Mouse (Mus musculus) midbrain, embryonic 12.5 days (tissue): ENCODE results near the gene Copg2. TPM values are rescaled to one million over a fixed set of nuclear protein-coding genes. Genes with fewer than 3 reads are reported as not detected.

ENCODE experiments used
- ATAC-seq: fragments of 200-750 bp; cut with Nextera tagmentation; 2 replicates; pipeline ENCODE4 v1.8.0; 2017; ENCODE audit warnings: low read depth, moderate TSS enrichment, moderate library complexity; ENCODE audit not compliant: low FRiP score
- H3K27ac ChIP-seq: fragments of 300-500 bp; sonication (generic); replicated peaks from 2 replicates; pipeline ENCODE4 v1.5.1; 2016; ENCODE audit warnings: mild to moderate bottlenecking
- H3K27me3 ChIP-seq: fragments of 300-500 bp; sonication (generic); 2 replicates; pipeline ENCODE4 v1.6.1; 2016; ENCODE audit warnings: mild to moderate bottlenecking
- H3K36me3 ChIP-seq: fragments of 300-500 bp; sonication (generic); 2 replicates; pipeline ENCODE4 v1.6.1; 2016
- H3K4me1 ChIP-seq: fragments of 300-500 bp; sonication (generic); 2 replicates; pipeline ENCODE4 v1.6.1; 2016
- H3K4me2 ChIP-seq: fragments of 300-500 bp; sonication (generic); replicated peaks from 2 replicates; pipeline ENCODE4 v1.6.1; 2016; ENCODE audit warnings: mild to moderate bottlenecking, moderate library complexity
- H3K4me3 ChIP-seq: fragments of 300-500 bp; sonication (generic); 2 replicates; pipeline ENCODE4 v1.5.1; 2016; ENCODE audit warnings: mild to moderate bottlenecking
- H3K9ac ChIP-seq: fragments of 300-500 bp; sonication (generic); replicated peaks from 2 replicates; pipeline ENCODE4 v1.6.1; 2016; ENCODE audit warnings: mild to moderate bottlenecking, moderate library complexity
- H3K9me3 ChIP-seq: fragments of 300-500 bp; sonication (generic); 2 replicates; pipeline ENCODE4 v1.6.1; 2016; ENCODE audit warnings: mild to moderate bottlenecking
- WGBS: fragments of 180-500 bp; shearing (Covaris S2); methylation state at CpG from one replicate; pipeline ENCODE4 v1.1.7; 2016; 5-methylcytosine and 5-hydroxymethylcytosine counted together
- polyA plus RNA-seq: library from polyadenylated mRNA; unstranded; fragments of >200 nt; fragmentation: Nextera tagmentation; extraction: Ambion mirVana; gene quantifications from 2 replicates; pipeline ENCODE4 v1.2.1, GENCODE M21; 2016

Copg2 gene
- polyA plus RNA-seq, 1 experiment from 2014 or later: 32.6 TPM

GRCm38 (mm10) chr6:30893081-30893480, 3.5 kb downstream of the Copg2 start:
- Histone ChIP-seq H3K4me3 (no peak overlapping the region), H3K27ac (no peak overlapping the region), H3K9ac (no peak overlapping the region), H3K36me3 (peaks cover 14% of the 10 kb centered on the region), H3K9me3 (no peaks in the 10 kb centered on the region), H3K4me2 (no peak overlapping the region), H3K4me1 (peaks cover 12% of the 10 kb centered on the region), H3K27me3 (no peaks in the 10 kb centered on the region)
- 88% methylated on average over 4 of the region's 4 CpGs for WGBS
- ATAC-seq: no peak

- H3K4me1 ChIP-seq: peaks cover 9% of the 10 kb centered on the region
- ATAC-seq: no peak
- H3K36me3 ChIP-seq: peaks cover 18% of the 10 kb centered on the region
- H3K27me3 ChIP-seq: no peaks in the 10 kb centered on the region
- H3K27ac ChIP-seq: no peak overlapping the region
- H3K4me3 ChIP-seq: no peak overlapping the region
- H3K9me3 ChIP-seq: no peaks in the 10 kb centered on the region
- no peak overlapping the region for H3K4me2 ChIP-seq
- H3K9ac ChIP-seq: no peak overlapping the region
These were observed 4.8 kb downstream of the Copg2 start for GRCm38 (mm10) chr6:30891761-30892160.

- H3K27ac ChIP-seq: no peak overlapping the region
- H3K27me3 ChIP-seq: no peaks in the 10 kb centered on the region
- no peak overlapping the region for H3K4me2 ChIP-seq
- no peak overlapping the region for H3K9ac ChIP-seq
- no peak for ATAC-seq
- H3K4me1 ChIP-seq: no peaks in the 10 kb centered on the region
- H3K9me3 ChIP-seq: no peaks in the 10 kb centered on the region
- H3K4me3 ChIP-seq: no peak overlapping the region
- WGBS: 87% methylated on average over 3 of the region's 3 CpGs
- H3K36me3 ChIP-seq: peaks cover 46% of the 10 kb centered on the region
These were observed 11.7 kb downstream of the Copg2 start for GRCm38 (mm10) chr6:30884856-30885255.

GRCm38 (mm10) chr6:30883491-30883890, 13.1 kb downstream of the Copg2 start:
- Histone ChIP-seq H3K36me3 (peaks cover 47% of the 10 kb centered on the region), H3K4me2 (no peak overlapping the region)
- WGBS: 91% methylated on average over 4 of the region's 4 CpGs

GRCm38 (mm10) chr6:30876661-30877060, 19.9 kb downstream of the Copg2 start:
- H3K4me3 ChIP-seq: no peak overlapping the region
- H3K27ac ChIP-seq: no peak overlapping the region
- no peaks in the 10 kb centered on the region for H3K27me3 ChIP-seq
- no peak overlapping the region for H3K9ac ChIP-seq
- H3K9me3 ChIP-seq: peaks cover 6% of the 10 kb centered on the region; the same call in 1 of the 2 replicates
- peaks cover 32% of the 10 kb centered on the region for H3K36me3 ChIP-seq
- no peak for ATAC-seq
- peaks cover 9% of the 10 kb centered on the region; the same call in 1 of the 2 replicates for H3K4me1 ChIP-seq
- no peak overlapping the region for H3K4me2 ChIP-seq

More at GRCm38 (mm10) chr6:30883491-30883890, 13.1 kb downstream of the Copg2 start:
- ATAC-seq: no peak
- H3K4me3 ChIP-seq: no peak overlapping the region
- no peaks in the 10 kb centered on the region for H3K4me1 ChIP-seq
- no peak overlapping the region for H3K9ac ChIP-seq
- no peaks in the 10 kb centered on the region for H3K9me3 ChIP-seq
- H3K27me3 ChIP-seq: no peaks in the 10 kb centered on the region
- no peak overlapping the region for H3K27ac ChIP-seq

GRCm38 (mm10) chr6:30866501-30866900, 30.1 kb downstream of the Copg2 start:
- Histone ChIP-seq H3K36me3 (no peaks in the 10 kb centered on the region), H3K27me3 (no peaks in the 10 kb centered on the region), H3K27ac (no peak overlapping the region), H3K9me3 (no peaks in the 10 kb centered on the region), H3K4me1 (no peaks in the 10 kb centered on the region), H3K4me3 (no peak overlapping the region), H3K9ac (no peak overlapping the region), H3K4me2 (no peak overlapping the region)
- 85% methylated on average over 1 of the region's 1 CpGs for WGBS
- ATAC-seq: no peak

GRCm38 (mm10) chr6:30865031-30865678, 31.4 kb downstream of the Copg2 start:
- WGBS: 88% methylated on average over 3 of the region's 3 CpGs
- no peaks in the 10 kb centered on the region for H3K9me3 ChIP-seq
- no peak overlapping the region for H3K4me3 ChIP-seq
- no peak for ATAC-seq
- no peak overlapping the region for H3K9ac ChIP-seq
- no peak overlapping the region for H3K4me2 ChIP-seq
- H3K36me3 ChIP-seq: no peaks in the 10 kb centered on the region
- no peak overlapping the region for H3K27ac ChIP-seq
- no peaks in the 10 kb centered on the region for H3K27me3 ChIP-seq
- H3K4me1 ChIP-seq: no peaks in the 10 kb centered on the region

- no peaks in the 10 kb centered on the region for H3K4me1 ChIP-seq
- WGBS: 96% methylated on average over 7 of the region's 7 CpGs
- no peaks in the 10 kb centered on the region for H3K9me3 ChIP-seq
These were observed 40.6 kb downstream of the Copg2 start for GRCm38 (mm10) chr6:30855956-30856355.

GRCm38 (mm10) chr6:30855205-30855604, 41.4 kb downstream of the Copg2 start:
- no peak overlapping the region for H3K4me3 ChIP-seq
- 87% methylated on average over 2 of the region's 2 CpGs for WGBS
- H3K4me2 ChIP-seq: no peak overlapping the region
- H3K9me3 ChIP-seq: no peaks in the 10 kb centered on the region
- H3K9ac ChIP-seq: no peak overlapping the region
- H3K27me3 ChIP-seq: no peaks in the 10 kb centered on the region
- ATAC-seq: no peak
- no peak overlapping the region for H3K27ac ChIP-seq
- no peaks in the 10 kb centered on the region for H3K4me1 ChIP-seq
- H3K36me3 ChIP-seq: peaks cover 22% of the 10 kb centered on the region

More at GRCm38 (mm10) chr6:30855956-30856355, 40.6 kb downstream of the Copg2 start:
- no peaks in the 10 kb centered on the region for H3K27me3 ChIP-seq
- H3K4me3 ChIP-seq: no peak overlapping the region
- no peak overlapping the region for H3K9ac ChIP-seq
- H3K4me2 ChIP-seq: no peak overlapping the region
- no peak for ATAC-seq
- H3K36me3 ChIP-seq: peaks cover 22% of the 10 kb centered on the region
- H3K27ac ChIP-seq: no peak overlapping the region

- WGBS: 86% methylated on average over 2 of the region's 2 CpGs
- Histone ChIP-seq H3K27me3 (no peaks in the 10 kb centered on the region), H3K4me3 (no peak overlapping the region), H3K9ac (no peak overlapping the region), H3K4me1 (no peaks in the 10 kb centered on the region), H3K36me3 (peaks cover 10% of the 10 kb centered on the region), H3K9me3 (no peaks in the 10 kb centered on the region), H3K27ac (no peak overlapping the region), H3K4me2 (no peak overlapping the region)
- no peak for ATAC-seq
These were observed 46.8 kb downstream of the Copg2 start for GRCm38 (mm10) chr6:30849818-30850217.

GRCm38 (mm10) chr6:30832241-30832640, 64.4 kb downstream of the Copg2 start:
- no peaks in the 10 kb centered on the region for H3K4me1 ChIP-seq
- 62% methylated on average over 2 of the region's 2 CpGs for WGBS
- H3K9me3 ChIP-seq: no peaks in the 10 kb centered on the region
- H3K27ac ChIP-seq: no peak overlapping the region
- no peak overlapping the region for H3K9ac ChIP-seq
- H3K27me3 ChIP-seq: no peaks in the 10 kb centered on the region
- H3K4me3 ChIP-seq: no peak overlapping the region
- no peak for ATAC-seq
- no peak overlapping the region for H3K4me2 ChIP-seq
- 0 out of 2 replicates have a peak, but pooled peaks cover 4% of the 10 kb centered on the region for H3K36me3 ChIP-seq

- no peak for ATAC-seq
- Histone ChIP-seq H3K36me3 (peaks cover 9% of the 10 kb centered on the region; the same call in 1 of the 2 replicates), H3K9ac (no peak overlapping the region), H3K9me3 (no peaks in the 10 kb centered on the region), H3K4me1 (no peaks in the 10 kb centered on the region), H3K27ac (no peak overlapping the region), H3K27me3 (no peaks in the 10 kb centered on the region), H3K4me3 (no peak overlapping the region), H3K4me2 (no peak overlapping the region)
These were observed 83.0 kb downstream of the Copg2 start for GRCm38 (mm10) chr6:30813626-30814025.
